Mouse (Mus musculus) gastrocnemius, adult 8-10 months (tissue): Measurements from ENCODE around the gene Krtap4-1. TPM values are rescaled to one million over a fixed set of nuclear protein-coding genes. Genes with fewer than 3 reads are reported as not detected.
"Not testable (repeated sequence)": the region's sequence is repeated elsewhere in the genome, so short reads cannot be mapped to it uniquely, and the experiment has no call there.

Source experiments
- DNase-seq, 2 experiments: peaks; one replicate each; pipeline ENCODE4 v3.0.0; 2022; ENCODE audit warnings: low spot score in 2 of 2
- total RNA-seq, 4 experiments: library from RNA; stranded (reverse); gene quantifications; 2 replicates each; pipeline ENCODE4 v1.2.4; 2022

The Krtap4-1 gene
- total RNA-seq: not detected

- no peak for DNase-seq
Observed at GRCm38 (mm10) chr11:99628138-99628537, at the start of gene Krtap4-1. TSS of gene Krtap4-1 (minus strand) at chr11:99628238.

DNA sequence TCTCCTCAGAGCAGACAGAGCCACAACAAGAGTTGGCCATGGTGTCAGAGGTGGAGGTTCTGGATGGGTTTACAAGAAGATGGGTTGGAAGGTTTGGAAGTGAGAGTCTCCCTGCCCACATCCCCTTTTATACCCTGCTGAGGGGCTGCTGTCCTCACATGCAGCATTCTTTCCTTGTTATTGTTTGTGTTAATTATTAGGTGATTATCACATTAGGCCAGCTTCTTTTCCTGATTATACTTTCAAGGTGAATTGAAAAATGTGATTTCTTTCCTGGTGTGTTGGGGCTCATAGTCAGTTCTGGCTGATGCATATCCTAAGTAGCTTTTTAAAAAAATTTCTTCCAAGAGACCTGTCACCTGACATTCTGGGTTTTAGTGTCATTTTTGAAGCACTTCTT is 37.8 kb upstream of the Krtap4-1 start, which contains the start of gene Krtap4-6:
Krtap4-6 (minus strand) TSS at position 101 of the 400 bp plus-strand sequence.
- no peak for DNase-seq

DNA sequence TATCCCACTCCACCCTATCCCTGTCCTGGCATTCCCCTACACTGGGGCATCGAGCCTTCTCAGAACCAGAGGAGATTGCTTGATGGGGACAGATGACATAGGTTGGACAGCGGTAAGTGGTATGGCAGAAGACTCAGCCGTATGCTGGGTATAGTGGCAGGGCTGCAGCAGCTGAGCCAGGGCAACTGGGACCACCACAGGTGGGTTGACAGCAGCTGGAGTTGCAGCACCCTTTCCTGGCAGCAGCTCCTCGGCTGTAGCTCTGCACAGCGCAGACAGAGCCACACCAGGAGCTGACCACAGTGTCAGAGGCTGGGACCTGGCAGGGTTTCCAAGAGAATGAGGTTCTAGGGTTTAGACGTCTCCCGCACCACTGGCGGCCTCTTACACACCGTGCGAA is 34.8 kb upstream of the Krtap4-1 start:
- DNase-seq: no peak

- DNase-seq: no peak
Observed at GRCm38 (mm10) chr11:99659256-99659655, 31.2 kb upstream of the Krtap4-1 start.

DNA sequence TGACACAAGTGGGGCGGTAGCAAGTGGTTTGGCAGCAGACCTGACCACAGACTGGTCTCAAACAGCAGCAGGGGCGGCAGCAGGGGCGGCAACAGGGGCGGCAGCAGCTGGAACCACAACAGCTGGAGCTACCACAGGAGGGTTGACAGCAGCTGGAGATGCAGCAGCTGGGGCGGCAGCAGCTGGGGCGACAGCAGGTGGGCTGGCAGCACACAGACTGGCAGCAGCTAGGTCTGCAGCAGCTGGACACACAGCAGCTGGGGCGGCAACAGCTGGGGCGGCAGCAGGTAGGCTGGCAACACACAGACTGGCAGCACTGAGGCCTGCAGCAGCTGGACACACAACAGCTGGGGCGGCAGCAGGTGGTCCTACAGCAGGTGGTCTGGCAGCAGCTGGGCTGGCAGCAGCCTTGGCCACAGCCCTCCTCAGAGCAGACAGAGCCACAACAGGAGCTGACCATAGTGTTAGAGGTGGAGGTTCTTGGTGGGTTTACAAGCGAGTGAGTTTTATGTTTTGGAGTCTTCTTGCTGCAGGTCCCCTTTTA is 30.5 kb upstream of the Krtap4-1 start, which contains the start of gene Gm11563:
Gm11563 (minus strand) TSS at position 494 of the 544 bp plus-strand sequence.
- DNase-seq: not testable (repeated sequence)

GRCm38 (mm10) chr11:99657051-99657450 is 29.0 kb upstream of the Krtap4-1 start:
- no peak for DNase-seq

DNA sequence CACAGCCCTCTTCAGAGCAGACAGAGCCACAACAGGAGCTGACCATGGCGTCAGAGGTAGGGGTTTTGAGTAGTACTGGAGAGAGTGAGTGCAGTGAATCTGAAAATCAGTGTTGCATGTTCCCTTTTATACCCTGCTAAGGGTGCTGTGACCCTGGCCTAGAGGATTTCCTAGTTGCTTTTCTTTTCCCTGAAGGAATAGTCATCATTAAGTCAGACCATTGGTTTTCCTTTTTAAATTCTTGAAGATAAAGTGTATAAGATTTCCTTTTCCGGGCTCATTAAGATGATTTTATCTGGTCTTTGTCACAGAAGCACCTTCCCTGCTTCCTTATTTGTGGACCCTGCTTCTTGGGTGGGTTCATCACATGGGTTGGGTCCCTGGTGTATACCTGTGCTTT is 22.1 kb upstream of the Krtap4-1 start, which contains the start of gene Gm11555:
Gm11555 (minus strand) TSS at position 101 of the 400 bp plus-strand sequence.
- no peak for DNase-seq

DNA sequence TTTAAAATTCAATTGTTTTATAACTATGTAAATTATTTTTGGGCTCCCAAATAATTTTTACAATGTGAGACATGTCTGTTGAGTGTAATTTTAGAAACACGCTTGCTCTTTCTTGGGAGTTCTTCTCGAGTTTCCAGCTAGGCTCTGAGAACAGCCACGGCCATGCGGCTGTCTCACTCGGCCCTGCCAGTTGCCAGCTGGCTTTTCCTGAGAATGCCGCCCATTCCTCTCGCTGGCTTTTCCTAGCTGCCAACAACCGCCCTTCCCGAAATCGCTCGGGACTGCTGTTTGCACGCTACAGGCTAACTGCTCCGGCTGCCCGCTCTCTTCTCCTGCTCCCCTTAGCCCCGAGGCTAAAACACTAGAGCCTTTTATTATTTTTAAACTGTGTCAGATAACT is 18.4 kb upstream of the Krtap4-1 start:
- no peak for DNase-seq

DNA sequence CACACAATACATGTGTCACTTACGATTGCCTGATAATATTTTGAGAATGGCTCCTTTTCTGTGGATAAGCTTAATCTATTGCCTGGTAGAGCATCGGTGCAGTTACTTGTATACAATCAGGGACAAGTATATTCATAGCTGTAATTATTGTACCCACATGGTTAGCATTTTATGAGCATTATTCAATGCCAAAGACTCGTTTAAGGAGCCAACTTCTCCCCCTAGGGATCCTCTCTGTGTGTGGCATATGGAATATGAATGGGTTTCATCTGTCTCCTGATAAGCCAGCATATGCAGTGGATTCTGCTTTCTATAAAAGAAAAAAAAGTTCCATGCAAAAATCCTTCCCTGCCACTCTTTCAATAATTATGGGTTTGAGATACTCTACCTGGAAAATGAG is 16.3 kb upstream of the Krtap4-1 start:
- no peak for DNase-seq

DNA sequence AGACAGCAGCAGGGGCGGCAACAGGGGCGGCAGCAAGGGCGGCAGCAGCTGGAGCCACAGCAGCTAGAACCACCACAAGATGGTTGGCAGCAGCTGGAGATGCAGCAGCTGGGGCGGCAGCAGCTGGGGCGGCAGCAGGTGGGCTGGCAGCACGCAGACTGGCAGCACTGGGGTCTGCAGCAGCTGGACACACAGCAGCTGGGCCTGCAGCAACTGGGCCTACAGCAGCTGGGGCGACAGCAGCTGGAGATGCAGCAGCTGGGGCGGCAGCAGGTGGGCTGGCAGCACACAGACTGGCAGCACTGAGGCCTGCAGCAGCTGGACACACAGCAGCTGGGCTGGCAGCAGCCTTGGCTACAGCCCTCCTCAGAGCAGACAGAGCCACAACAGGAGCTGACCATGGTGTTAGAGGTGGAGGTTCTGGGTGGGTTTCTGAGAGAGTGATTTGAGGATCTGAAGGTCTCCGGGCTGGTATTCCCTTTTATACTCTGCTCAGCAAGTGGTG is 15.6 kb upstream of the Krtap4-1 start, which contains the start of gene Krtap4-7:
Krtap4-7 (minus strand) TSS at position 455 of the 505 bp plus-strand sequence.
- DNase-seq: not testable (repeated sequence)

GRCm38 (mm10) chr11:99640926-99641325 is 12.9 kb upstream of the Krtap4-1 start:
- DNase-seq: no peak

- no peak for DNase-seq
Observed at GRCm38 (mm10) chr11:99637086-99637485, 9.0 kb upstream of the Krtap4-1 start.

GRCm38 (mm10) chr11:99634653-99635134 is 6.7 kb upstream of the Krtap4-1 start, which contains the start of gene Krtap4-2:
TSS of gene Krtap4-2 (minus strand) at chr11:99635084.
- no peak for DNase-seq

- DNase-seq: no peak
Observed at GRCm38 (mm10) chr11:99633293-99633692, 5.3 kb upstream of the Krtap4-1 start.

DNA sequence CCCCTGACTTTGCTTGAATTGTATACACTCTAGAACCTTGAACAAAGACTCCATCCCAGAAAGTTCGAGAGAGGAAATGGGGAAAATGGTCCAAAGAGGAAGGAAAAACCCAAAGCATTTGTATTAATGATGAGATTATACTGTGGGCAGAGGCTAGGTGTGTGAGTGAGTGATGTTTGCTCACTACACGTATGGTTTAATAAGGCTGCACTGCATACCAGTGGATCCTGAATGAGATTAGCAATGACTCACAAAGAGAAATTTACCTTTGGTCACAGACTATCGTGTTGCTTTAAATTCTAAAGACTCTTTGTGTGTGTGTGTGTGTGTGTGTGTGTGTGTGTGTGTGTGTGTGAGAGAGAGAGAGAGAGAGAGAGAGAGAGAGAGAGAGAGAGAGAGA is 2.9 kb upstream of the Krtap4-1 start:
- no peak for DNase-seq

- DNase-seq: no peak
Observed at GRCm38 (mm10) chr11:99620335-99620734, 7.7 kb downstream of the Krtap4-1 start, which contains the start of gene Gm11562. TSS of gene Gm11562 (minus strand) at chr11:99620435.

DNA sequence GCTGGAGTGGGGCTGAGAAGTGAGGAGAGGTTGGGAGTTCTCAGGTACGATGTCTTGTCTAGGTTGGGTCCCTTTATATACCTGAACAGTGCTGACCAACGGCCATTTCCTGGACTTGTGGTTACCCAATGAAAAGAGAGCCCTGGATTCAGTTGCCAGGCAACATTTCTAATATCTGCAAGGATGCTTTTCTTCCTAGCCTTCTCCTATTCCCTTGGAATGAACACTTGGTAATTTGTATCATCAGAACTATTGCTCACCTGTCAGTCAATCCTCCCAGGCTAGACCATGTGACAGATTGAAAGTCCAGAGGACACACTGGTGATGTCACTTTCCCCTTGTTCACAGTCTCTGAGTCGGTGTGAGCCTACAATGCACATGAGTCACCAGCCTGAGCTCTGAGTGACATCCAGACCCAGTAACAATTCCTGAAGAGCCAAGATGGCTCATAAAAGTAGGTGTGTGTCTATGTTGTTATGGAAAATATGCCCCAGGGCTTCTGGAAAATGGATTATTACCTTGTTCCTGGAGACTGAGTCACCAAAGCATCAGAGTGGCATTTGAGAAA is 13.2 kb downstream of the Krtap4-1 start, which contains the start of gene Krtap2-4:
Krtap2-4 (minus strand) TSS at position 51 of the 568 bp plus-strand sequence.
- no peak for DNase-seq

GRCm38 (mm10) chr11:99610089-99610488 is 17.9 kb downstream of the Krtap4-1 start, which contains the start of gene Gm11937:
TSS of gene Gm11937 (minus strand) at chr11:99610189.
- not testable (repeated sequence) for DNase-seq

DNA sequence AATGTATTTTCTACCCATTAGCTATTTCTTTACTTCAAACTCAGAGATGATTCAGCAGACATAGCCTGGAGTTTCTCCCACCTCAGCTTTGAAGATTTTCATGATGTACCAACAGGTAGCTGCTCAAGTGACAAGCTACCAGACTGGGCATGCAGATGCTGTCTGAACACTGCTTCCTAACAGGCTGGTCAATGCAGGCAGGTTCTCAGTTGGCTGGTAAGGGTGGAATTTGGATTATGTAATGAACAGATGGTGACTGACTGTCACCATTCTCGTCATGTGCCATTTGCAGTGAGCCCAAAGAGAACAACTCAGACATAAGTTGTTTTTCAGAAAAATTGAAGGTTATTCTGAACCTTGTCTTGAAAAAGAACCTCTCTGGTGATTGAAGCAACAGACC is 18.9 kb downstream of the Krtap4-1 start:
- DNase-seq: no peak

- not testable (repeated sequence) for DNase-seq
Observed at GRCm38 (mm10) chr11:99603208-99603607, 24.8 kb downstream of the Krtap4-1 start, which contains the start of gene Gm11938. TSS of gene Gm11938 (minus strand) at chr11:99603308.

DNA sequence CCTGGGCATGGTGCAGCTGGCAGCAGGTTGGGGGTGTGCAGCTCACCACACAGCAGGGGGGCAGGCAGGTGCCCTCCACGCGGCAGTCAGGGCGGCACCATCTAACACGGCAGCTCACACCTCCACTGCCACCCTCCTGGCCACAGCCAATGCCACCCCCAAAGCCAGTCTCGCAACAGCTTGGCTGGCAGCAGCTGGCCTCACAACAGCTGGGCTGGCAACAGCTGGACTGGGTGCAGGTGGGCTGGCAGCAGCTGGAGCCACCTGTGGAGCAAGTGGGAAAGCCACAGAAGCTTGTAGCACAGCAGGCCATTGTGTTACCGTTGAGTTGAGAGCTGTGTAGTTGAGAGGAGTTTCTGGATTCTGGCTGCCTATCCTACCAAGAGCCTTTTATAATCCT is 30.3 kb downstream of the Krtap4-1 start, which contains the start of gene Krtap9-3:
Krtap9-3 (minus strand) TSS at position 364 of the 400 bp plus-strand sequence.
- DNase-seq: not testable (repeated sequence)

- no peak for DNase-seq
Observed at GRCm38 (mm10) chr11:99590981-99591380, 37.1 kb downstream of the Krtap4-1 start, which contains the start of gene Krtap1-3. TSS of gene Krtap1-3 (minus strand) at chr11:99591339.
